Mouse (Mus musculus) midbrain, embryonic 14.5 days (tissue): ENCODE data around the gene Esrrb. TPM values are rescaled to one million over a fixed set of nuclear protein-coding genes. Genes with fewer than 3 reads are reported as not detected.

Experiments used
- ATAC-seq: fragments of 200-750 bp; cut with Nextera tagmentation; 2 replicates; pipeline ENCODE4 v1.8.0; 2017; ENCODE audit warnings: moderate number of reproducible peaks, moderate library complexity; ENCODE audit not compliant: low FRiP score, low TSS enrichment
- DNase-seq: peaks from one replicate; pipeline ENCODE4 v3.0.0-alpha.2; 2015
- H3K27ac ChIP-seq: fragments of 300-500 bp; sonication (generic); replicated peaks from 2 replicates; pipeline ENCODE4 v1.5.1; 2014; ENCODE audit warnings: mild to moderate bottlenecking, low read depth, low read length, moderate library complexity
- H3K27me3 ChIP-seq: fragments of 300-500 bp; sonication (generic); 2 replicates; pipeline ENCODE4 v1.6.1; 2014; ENCODE audit warnings: low read length, control low read depth, mixed read lengths; ENCODE audit not compliant: control insufficient read depth, insufficient read depth
- H3K36me3 ChIP-seq: fragments of 300-500 bp; sonication (generic); 2 replicates; pipeline ENCODE4 v1.6.1; 2014; ENCODE audit warnings: low read length, control low read depth; ENCODE audit not compliant: control insufficient read depth, insufficient read depth
- H3K4me1 ChIP-seq: fragments of 300-500 bp; sonication (generic); 2 replicates; pipeline ENCODE4 v1.6.1; 2014; ENCODE audit warnings: mild to moderate bottlenecking, antibody characterized with exemption, low read length, control low read depth; ENCODE audit not compliant: control insufficient read depth, insufficient read depth
- H3K4me2 ChIP-seq: fragments of 300-500 bp; sonication (generic); 2 replicates; pipeline ENCODE4 v1.6.1; 2014; ENCODE audit warnings: mild to moderate bottlenecking, low read length, moderate library complexity
- H3K4me3 ChIP-seq: fragments of 300-500 bp; sonication (generic); replicated peaks from 2 replicates; pipeline ENCODE4 v1.5.1; 2014; ENCODE audit warnings: low read depth, low read length
- H3K9ac ChIP-seq: fragments of 300-500 bp; sonication (generic); replicated peaks from 2 replicates; pipeline ENCODE4 v1.6.1; 2014; ENCODE audit warnings: mild to moderate bottlenecking, low read length, moderate library complexity
- H3K9me3 ChIP-seq: fragments of 300-500 bp; sonication (generic); 2 replicates; pipeline ENCODE4 v1.6.1; 2016; ENCODE audit warnings: low read length, control low read depth, mixed read lengths; ENCODE audit not compliant: control insufficient read depth
- WGBS: fragments of 180-500 bp; shearing (Covaris S2); extraction: QIAGEN DNeasy Blood & Tissue Kit; methylation state at CpG from one replicate; pipeline ENCODE4 v1.1.7; 2014; 5-methylcytosine and 5-hydroxymethylcytosine counted together
- polyA plus RNA-seq: library from polyadenylated mRNA; unstranded; fragments of >200 nt; fragmentation: Nextera tagmentation; extraction: Ambion mirVana; gene quantifications from 2 replicates; pipeline ENCODE4 v1.2.1, GENCODE M21; 2014

Gene Esrrb
- polyA plus RNA-seq, 1 experiment from 2014 or later, result 7.3 TPM

DNA sequence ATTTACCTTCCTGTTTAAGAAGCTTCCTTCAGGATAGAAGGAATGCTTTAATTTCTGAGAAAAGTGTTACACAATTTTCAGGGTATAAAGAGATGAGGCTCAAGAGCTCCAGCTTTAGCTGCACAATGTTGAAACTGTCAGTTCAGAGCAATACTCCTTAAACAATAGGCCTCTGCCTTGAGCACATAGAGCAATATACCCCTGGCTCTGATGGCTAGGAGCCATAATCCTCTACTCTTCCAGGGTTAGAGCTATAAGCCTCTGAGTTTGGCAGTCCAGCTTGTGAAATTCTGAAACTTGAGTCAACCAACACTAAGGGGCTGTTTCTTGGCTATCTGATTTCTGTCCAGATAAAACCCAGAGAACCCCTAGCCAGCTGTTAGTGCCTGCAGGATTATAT is 176.9 kb downstream of the Esrrb start:
- DNase-seq, result no peak
- no peaks in the 10 kb centered on the region for H3K36me3 ChIP-seq
- no peak overlapping the region for H3K4me3 ChIP-seq
- H3K4me1 ChIP-seq, result no peaks in the 10 kb centered on the region
- H3K4me2 ChIP-seq, result no peak overlapping the region
- H3K9ac ChIP-seq, result no peak overlapping the region
- no peaks in the 10 kb centered on the region for H3K9me3 ChIP-seq
- H3K27ac ChIP-seq, result no peak overlapping the region
- ATAC-seq, result no peak
- H3K27me3 ChIP-seq, result no peaks in the 10 kb centered on the region

DNA sequence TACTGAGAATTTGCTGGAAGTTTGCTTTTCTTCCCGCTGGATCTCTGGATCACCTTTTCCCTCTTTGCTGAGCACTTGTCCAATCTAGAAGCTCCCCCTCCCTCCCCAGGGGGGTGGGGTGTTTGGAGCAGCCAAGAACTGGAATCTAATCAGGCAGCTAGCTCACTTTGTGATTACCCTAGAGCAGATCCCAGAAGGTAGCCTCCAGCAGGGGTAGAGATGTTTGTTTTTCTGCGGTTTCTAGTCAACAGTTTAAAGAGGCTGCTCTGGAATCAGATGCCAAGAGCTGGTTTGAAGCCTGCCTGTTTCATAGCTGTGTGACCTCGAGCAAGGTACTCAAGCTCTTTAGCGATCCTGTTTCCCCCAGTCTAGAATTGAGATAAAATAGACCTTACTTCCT is 177.8 kb downstream of the Esrrb start:
- Histone ChIP-seq H3K9ac (no peak overlapping the region), H3K27me3 (no peaks in the 10 kb centered on the region), H3K4me2 (no peak overlapping the region), H3K9me3 (no peaks in the 10 kb centered on the region), H3K4me3 (no peak overlapping the region), H3K4me1 (no peaks in the 10 kb centered on the region), H3K36me3 (no peaks in the 10 kb centered on the region), H3K27ac (no peak overlapping the region)
- no peak for DNase-seq
- ATAC-seq, result no peak
- WGBS, result 77% methylated on average over 4 of the region's 4 CpGs

DNA sequence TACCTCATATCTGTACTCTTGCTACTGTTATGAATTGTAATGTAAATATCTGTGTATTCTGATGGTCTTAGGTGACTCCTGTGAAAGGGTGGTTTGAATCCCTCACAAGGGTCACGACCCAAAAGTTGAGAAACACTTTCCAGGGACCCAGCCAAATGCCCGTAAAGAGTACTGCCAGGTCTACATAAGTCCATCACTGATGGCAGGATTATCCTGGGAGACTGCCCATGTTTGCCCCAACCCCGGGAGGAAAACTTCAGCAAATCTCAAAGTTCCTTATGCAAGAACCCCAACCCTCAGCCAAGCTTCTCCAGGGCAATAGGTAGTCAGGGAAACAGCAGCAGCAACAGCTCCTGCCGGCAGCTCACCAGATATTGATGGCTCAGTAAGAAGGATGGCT is 178.6 kb downstream of the Esrrb start:
- no peak overlapping the region for H3K4me3 ChIP-seq
- ATAC-seq (no peak), DNase-seq (no peak)
- no peaks in the 10 kb centered on the region for H3K36me3 ChIP-seq
- H3K4me1 ChIP-seq, result no peaks in the 10 kb centered on the region
- H3K9me3 ChIP-seq, result no peaks in the 10 kb centered on the region
- no peak overlapping the region for H3K9ac ChIP-seq
- no peak overlapping the region for H3K4me2 ChIP-seq
- H3K27ac ChIP-seq, result no peak overlapping the region
- 81% methylated on average over 4 of the region's 4 CpGs for WGBS
- no peaks in the 10 kb centered on the region for H3K27me3 ChIP-seq

DNA sequence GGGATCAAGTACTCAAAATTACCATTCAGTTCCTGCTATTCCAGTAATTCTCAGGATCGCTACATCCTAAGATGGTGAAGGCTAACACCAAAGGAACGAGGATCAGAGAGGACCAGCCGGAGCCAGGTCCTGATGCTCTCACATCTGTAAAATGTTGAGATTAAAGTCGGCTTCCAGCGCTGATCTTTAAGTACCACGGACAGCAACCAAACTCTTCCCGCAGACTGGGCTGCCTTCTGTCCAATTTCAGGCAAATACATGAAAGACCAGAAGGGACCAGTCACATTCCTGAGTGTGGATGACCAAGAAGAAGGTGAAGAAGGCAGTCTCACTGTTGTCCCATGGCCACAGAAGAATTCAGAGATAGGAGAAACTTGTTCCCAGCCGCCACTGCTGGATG is 186.9 kb downstream of the Esrrb start:
- DNase-seq, result no peak
- 32% methylated on average over 8 of the region's 8 CpGs for WGBS
- no peak overlapping the region for H3K9ac ChIP-seq

DNA sequence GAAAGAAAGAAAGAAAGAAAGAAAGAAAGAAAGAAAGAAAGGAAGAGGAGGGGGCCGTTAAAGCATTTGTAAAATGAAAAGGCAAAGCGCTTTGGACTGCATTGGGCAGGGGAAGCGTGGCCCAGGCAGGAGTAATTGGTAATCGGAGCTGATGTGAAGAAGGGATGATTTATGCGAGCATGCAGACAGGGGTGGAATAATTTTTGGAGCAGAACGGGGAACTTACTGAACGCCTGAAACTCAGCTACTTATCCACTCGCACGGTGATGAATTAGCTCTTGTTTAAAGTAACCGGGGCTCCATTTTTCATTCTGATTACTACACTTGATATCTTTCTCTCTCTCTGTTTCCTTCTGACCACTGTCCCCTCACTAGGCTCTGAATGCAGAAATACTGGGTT is 192.1 kb downstream of the Esrrb start:
- H3K9me3 ChIP-seq, result no peaks in the 10 kb centered on the region
- no peak overlapping the region for H3K9ac ChIP-seq
- H3K27me3 ChIP-seq, result no peaks in the 10 kb centered on the region
- no peak for DNase-seq
- no peaks in the 10 kb centered on the region for H3K4me1 ChIP-seq
- H3K4me3 ChIP-seq, result no peak overlapping the region
- H3K36me3 ChIP-seq, result no peaks in the 10 kb centered on the region
- no peak for ATAC-seq
- 46% methylated on average over 10 of the region's 10 CpGs for WGBS
- no peak overlapping the region for H3K27ac ChIP-seq
- no peak overlapping the region for H3K4me2 ChIP-seq

More for the DNA sequence above, 186.9 kb downstream of the Esrrb start:
- Histone ChIP-seq H3K4me1 (no peaks in the 10 kb centered on the region), H3K27ac (no peak overlapping the region), H3K36me3 (no peaks in the 10 kb centered on the region), H3K9me3 (no peaks in the 10 kb centered on the region), H3K4me2 (no peak overlapping the region), H3K27me3 (no peaks in the 10 kb centered on the region), H3K4me3 (no peak overlapping the region)
- no peak for ATAC-seq

DNA sequence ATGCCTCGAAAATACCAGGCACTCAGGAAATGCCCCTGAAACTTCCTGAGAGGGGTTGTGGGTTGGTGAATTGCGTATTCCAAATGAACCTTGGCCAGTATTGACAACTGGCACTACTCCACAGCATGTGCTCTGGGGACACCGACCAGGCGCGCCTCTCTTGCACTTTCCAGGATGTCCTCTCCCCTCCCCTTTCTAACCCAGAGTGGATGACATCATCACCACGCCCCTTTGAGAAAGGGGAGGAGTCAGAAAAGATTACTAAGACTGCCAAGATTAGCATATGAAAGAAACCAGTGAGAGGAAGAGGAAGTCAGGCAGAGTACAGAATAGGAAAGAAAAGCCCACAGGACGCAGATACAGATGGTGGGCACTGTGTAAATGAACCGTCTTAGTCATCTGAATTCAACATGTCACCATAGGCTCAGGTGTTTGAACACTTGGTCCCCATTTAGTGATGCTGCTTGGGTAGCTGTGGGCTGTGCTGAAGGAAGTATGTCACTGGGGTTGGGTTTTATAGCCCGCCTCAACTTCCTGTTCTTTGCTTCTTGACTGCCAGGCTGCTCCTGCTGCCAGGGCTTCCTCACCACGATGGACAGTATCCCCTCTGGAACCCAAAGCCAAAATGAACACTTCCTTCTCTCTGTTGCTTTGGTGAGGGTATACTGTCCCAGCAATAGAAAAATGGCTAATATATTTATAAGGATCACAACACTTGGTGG is 196.0 kb downstream of the Esrrb start:
- 46% methylated on average over 10 of the region's 10 CpGs for WGBS
- Histone ChIP-seq H3K27me3 (no peaks in the 10 kb centered on the region), H3K4me3 (no peak overlapping the region), H3K36me3 (no peaks in the 10 kb centered on the region), H3K4me2 (no peak overlapping the region), H3K9ac (no peak overlapping the region), H3K27ac (no peak overlapping the region), H3K4me1 (no peaks in the 10 kb centered on the region), H3K9me3 (no peaks in the 10 kb centered on the region)
- ATAC-seq (no peak), DNase-seq (peak; percentile 23)

DNA sequence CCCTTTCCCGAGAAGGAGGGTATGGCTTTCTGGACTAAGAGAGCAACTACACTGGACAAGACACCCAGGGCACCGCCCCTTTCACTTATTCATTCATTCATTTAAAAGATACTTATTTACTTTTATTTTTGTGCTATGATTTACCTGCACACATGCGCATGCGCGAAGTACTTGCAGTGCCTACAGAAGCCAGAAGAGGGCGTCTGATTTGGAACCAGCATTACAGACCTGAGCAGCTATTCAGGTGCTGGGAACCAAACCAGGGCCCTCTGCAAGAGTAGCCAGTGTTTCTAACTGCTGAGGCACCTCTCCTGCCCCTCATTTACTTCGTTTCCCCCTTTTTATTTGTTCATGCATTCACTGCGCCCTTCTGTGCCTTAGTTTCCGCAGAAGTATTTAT is 198.0 kb downstream of the Esrrb start:
- Histone ChIP-seq H3K9ac (no peak overlapping the region), H3K9me3 (no peaks in the 10 kb centered on the region), H3K36me3 (no peaks in the 10 kb centered on the region), H3K4me3 (no peak overlapping the region), H3K27ac (no peak overlapping the region), H3K27me3 (no peaks in the 10 kb centered on the region), H3K4me1 (no peaks in the 10 kb centered on the region), H3K4me2 (no peak overlapping the region)
- ATAC-seq (no peak), DNase-seq (no peak)
- WGBS, result 94% methylated on average over 9 of the region's 9 CpGs

DNA sequence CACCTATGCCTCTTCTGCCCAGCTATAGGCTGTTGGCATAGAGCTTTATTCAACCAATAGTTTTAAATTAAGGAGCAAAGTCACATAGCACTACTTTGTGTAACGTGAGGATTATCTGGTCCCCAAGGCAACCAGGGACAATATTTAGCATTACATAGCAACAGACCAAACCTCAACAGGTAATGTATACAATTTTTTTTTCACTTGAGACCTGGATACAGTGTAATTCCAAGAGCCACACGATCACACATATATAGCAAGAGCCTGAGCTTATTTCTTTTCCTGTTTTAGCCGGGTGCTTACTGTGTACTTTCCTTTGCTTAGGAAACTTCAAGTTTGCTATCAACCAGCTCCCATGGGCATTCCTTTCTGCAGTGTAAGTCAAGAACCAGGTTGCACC is 201.8 kb downstream of the Esrrb start:
- H3K4me3 ChIP-seq, result no peak overlapping the region
- no peaks in the 10 kb centered on the region for H3K4me1 ChIP-seq
- H3K9me3 ChIP-seq, result no peaks in the 10 kb centered on the region
- ATAC-seq (no peak), DNase-seq (no peak)
- no peak overlapping the region for H3K4me2 ChIP-seq
- H3K27ac ChIP-seq, result no peak overlapping the region
- WGBS, result 76% methylated on average over 3 of the region's 3 CpGs
- no peak overlapping the region for H3K9ac ChIP-seq
- no peaks in the 10 kb centered on the region for H3K27me3 ChIP-seq
- no peaks in the 10 kb centered on the region for H3K36me3 ChIP-seq

DNA sequence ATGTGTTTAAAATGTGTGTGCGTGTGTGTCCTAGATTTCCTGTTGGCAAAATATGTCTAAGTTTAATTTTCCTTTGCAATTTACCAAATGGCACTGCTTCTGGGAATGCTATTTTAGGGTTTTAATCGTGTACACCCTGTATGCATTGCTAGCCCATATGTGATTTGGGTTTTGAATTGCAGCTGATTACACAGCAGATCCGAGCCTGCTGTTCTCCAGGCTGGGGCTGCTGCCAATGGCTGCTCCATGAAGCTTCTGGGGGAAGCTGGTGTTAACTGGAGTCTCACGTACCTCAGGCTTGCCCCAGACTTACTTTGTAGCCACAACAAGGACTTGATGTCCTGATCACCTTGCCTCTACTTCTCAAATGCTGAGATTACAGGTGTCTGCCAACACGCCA is 205.1 kb downstream of the Esrrb start:
- Histone ChIP-seq H3K4me1 (no peaks in the 10 kb centered on the region), H3K4me2 (no peak overlapping the region), H3K4me3 (no peak overlapping the region), H3K27me3 (no peaks in the 10 kb centered on the region), H3K27ac (no peak overlapping the region), H3K9me3 (no peaks in the 10 kb centered on the region), H3K9ac (no peak overlapping the region), H3K36me3 (no peaks in the 10 kb centered on the region)
- ATAC-seq (no peak), DNase-seq (no peak)
- 85% methylated on average over 5 of the region's 5 CpGs for WGBS
